Mouse (Mus musculus): Measurements from ENCODE around the gene Hspa1l. TPM values are rescaled to one million over a fixed set of nuclear protein-coding genes. Genes with fewer than 3 reads are reported as not detected.

Gene Hspa1l
- total and polyA plus RNA-seq, 3 experiments: 0.15 to 1.6 TPM; not detected in 1

GRCm38 (mm10) chr17:35011440-35011839, 38.9 kb downstream of the Hspa1l start:
- Histone ChIP-seq H3K4me1 (ENCODE audit: control insufficient read depth in 1 of 2, insufficient read depth in 2 of 2, low read length in 2 of 2) (peaks cover 0 to 13% of the 10 kb centered on the region in 2 experiments; a peak in 2 of 4 replicates), H3K9ac (ENCODE audit: control insufficient read depth, low read depth, low read length, poor library complexity, severe bottlenecking) (no peak overlapping the region), H3K9me3 (replicated peaks; ENCODE audit: insufficient read depth, low read length) (no peaks in the 10 kb centered on the region), H3K27ac (ENCODE audit: control insufficient read depth, low read depth, low read length) (no peak overlapping the region), H3K79me2 (ENCODE audit: control insufficient read depth, insufficient read depth, low read length, poor library complexity) (peaks cover 4% of the 10 kb centered on the region; the same call in 1 of the 2 replicates), H3K36me3 (ENCODE audit: control insufficient read depth in 1 of 2, insufficient read depth in 2 of 2, low read length in 2 of 2) (peaks cover 3 to 6% of the 10 kb centered on the region in 2 experiments), H3K4me3 (ENCODE audit: control insufficient read depth in 1 of 2, insufficient read depth in 1 of 2, low read depth in 2 of 2, low read length in 2 of 2) (no peak overlapping the region), H3K27me3 (ENCODE audit: control insufficient read depth in 1 of 2, insufficient read depth in 2 of 2, low read length in 2 of 2) (no peaks in the 10 kb centered on the region)
- TF ChIP-seq TAL1 (IDR thresholded peaks at IDR 0.05; ENCODE audit: low read length) (no peak), MXI1 (IDR thresholded peaks at IDR 0.05; ENCODE audit: low read depth, low read length) (no peak), MAFK (IDR thresholded peaks at IDR 0.05; ENCODE audit: borderline replicate concordance, low read depth, low read length) (no peak), ZKSCAN1 (IDR thresholded peaks at IDR 0.05; ENCODE audit: low read depth, low read length) (no peak), UBTF (IDR thresholded peaks at IDR 0.05; ENCODE audit: borderline replicate concordance, insufficient read depth, low read depth, low read length) (no peak), ELF1 (IDR thresholded peaks at IDR 0.05; ENCODE audit: low read depth, low read length) (no peak), GABPA (IDR thresholded peaks at IDR 0.05; ENCODE audit: low read depth, low read length) (no peak), ZNF384 (IDR thresholded peaks at IDR 0.05; ENCODE audit: low read depth, low read length) (no peak), EP300 (IDR thresholded peaks at IDR 0.05; ENCODE audit: low read depth in 1 of 2, low read length in 2 of 2) (no peak), NRF1 (IDR thresholded peaks at IDR 0.05; ENCODE audit: insufficient read depth, low read depth, low read length, poor library complexity, severe bottlenecking) (no peak), JUND (IDR thresholded peaks at IDR 0.05; ENCODE audit: low read depth, low read length) (no peak), ETS1 (IDR thresholded peaks at IDR 0.05; ENCODE audit: low read depth, low read length) (no peak), TBP (IDR thresholded peaks at IDR 0.05; ENCODE audit: low read depth, low read length) (no peak), RCOR1 (IDR thresholded peaks at IDR 0.05; ENCODE audit: low read depth, low read length) (no peak), E2F4 (IDR thresholded peaks at IDR 0.05; ENCODE audit: borderline replicate concordance, low read depth, low read length) (no peak), KAT2A (conservative IDR thresholded peaks at IDR 0.05; ENCODE audit: low read depth, low read length) (no peak), CHD2 (IDR thresholded peaks at IDR 0.05; ENCODE audit: low read length) (no peak), POLR2AphosphoS5 (IDR thresholded peaks at IDR 0.05; ENCODE audit: borderline replicate concordance, low read depth, low read length) (no peak), MYB (IDR thresholded peaks at IDR 0.05; ENCODE audit: low read depth, low read length) (no peak), MAX (IDR thresholded peaks at IDR 0.05; ENCODE audit: low read length) (no peak)
- DNase-seq (ENCODE audit: low read depth, low spot score): no peak

- TF ChIP-seq ZNF384 (IDR thresholded peaks at IDR 0.05; ENCODE audit: low read depth, low read length) (no peak), UBTF (IDR thresholded peaks at IDR 0.05; ENCODE audit: borderline replicate concordance, insufficient read depth, low read depth, low read length) (no peak)
- Histone ChIP-seq H3K9ac (ENCODE audit: control insufficient read depth, low read depth, low read length, poor library complexity, severe bottlenecking) (no peak overlapping the region), H3K79me2 (ENCODE audit: control insufficient read depth, insufficient read depth, low read length, poor library complexity) (peaks cover 4% of the 10 kb centered on the region; the same call in 1 of the 2 replicates), H3K4me1 (ENCODE audit: control insufficient read depth in 1 of 2, insufficient read depth in 2 of 2, low read length in 2 of 2) (peaks cover 0 to 15% of the 10 kb centered on the region in 2 experiments; a peak in 3 of 4 replicates), H3K36me3 (ENCODE audit: control insufficient read depth in 1 of 2, insufficient read depth in 2 of 2, low read length in 2 of 2) (peaks cover 6 to 9% of the 10 kb centered on the region in 2 experiments), H3K27ac (ENCODE audit: control insufficient read depth, low read depth, low read length) (no peak overlapping the region), H3K4me3 (ENCODE audit: control insufficient read depth in 1 of 2, insufficient read depth in 1 of 2, low read depth in 2 of 2, low read length in 2 of 2) (no peak overlapping the region), H3K9me3 (replicated peaks; ENCODE audit: insufficient read depth, low read length) (no peaks in the 10 kb centered on the region), H3K27me3 (ENCODE audit: control insufficient read depth in 1 of 2, insufficient read depth in 2 of 2, low read length in 2 of 2) (no peaks in the 10 kb centered on the region)
- DNase-seq (ENCODE audit: low read depth, low spot score): no peak
Observed at GRCm38 (mm10) chr17:35012430-35012829, 39.9 kb downstream of the Hspa1l start.

Data from MEL (cell line).